Mouse (Mus musculus) lung, postnatal 0 days (tissue): ENCODE measurements at regions not wholly inside any gene's neighbourhood (a gene's known extent, or its start where the extent isn't known, plus 50 kb on each side); places are given as distances from the start of the nearest gene placed in this dataset.

Experiments
- CTCF ChIP-seq: IDR thresholded peaks from 2 replicates; pipeline ENCODE4 v1.5.1; 2016; ENCODE audit warnings: antibody characterized with exemption, mild to moderate bottlenecking
- EP300 ChIP-seq: IDR thresholded peaks from 2 replicates; pipeline ENCODE4 v1.6.1; 2016; ENCODE audit warnings: antibody characterized with exemption, mild to moderate bottlenecking, control low read depth

GRCm38 (mm10) chr13:52196917-52197316 is 334.2 kb downstream of the Diras2 start:
- no peak for TF ChIP-seq CTCF
- TF ChIP-seq EP300 = no peak
